Mouse (Mus musculus) kidney, adult 9 months (tissue): ENCODE data around the gene Ankrd33b.
A peak's percentile ranks its signal among the peaks of the same experiment; 100 is the strongest.

Source experiments
- DNase-seq: peaks from one replicate; pipeline ENCODE4 v3.0.0; 2022

Ankrd33b gene

DNA sequence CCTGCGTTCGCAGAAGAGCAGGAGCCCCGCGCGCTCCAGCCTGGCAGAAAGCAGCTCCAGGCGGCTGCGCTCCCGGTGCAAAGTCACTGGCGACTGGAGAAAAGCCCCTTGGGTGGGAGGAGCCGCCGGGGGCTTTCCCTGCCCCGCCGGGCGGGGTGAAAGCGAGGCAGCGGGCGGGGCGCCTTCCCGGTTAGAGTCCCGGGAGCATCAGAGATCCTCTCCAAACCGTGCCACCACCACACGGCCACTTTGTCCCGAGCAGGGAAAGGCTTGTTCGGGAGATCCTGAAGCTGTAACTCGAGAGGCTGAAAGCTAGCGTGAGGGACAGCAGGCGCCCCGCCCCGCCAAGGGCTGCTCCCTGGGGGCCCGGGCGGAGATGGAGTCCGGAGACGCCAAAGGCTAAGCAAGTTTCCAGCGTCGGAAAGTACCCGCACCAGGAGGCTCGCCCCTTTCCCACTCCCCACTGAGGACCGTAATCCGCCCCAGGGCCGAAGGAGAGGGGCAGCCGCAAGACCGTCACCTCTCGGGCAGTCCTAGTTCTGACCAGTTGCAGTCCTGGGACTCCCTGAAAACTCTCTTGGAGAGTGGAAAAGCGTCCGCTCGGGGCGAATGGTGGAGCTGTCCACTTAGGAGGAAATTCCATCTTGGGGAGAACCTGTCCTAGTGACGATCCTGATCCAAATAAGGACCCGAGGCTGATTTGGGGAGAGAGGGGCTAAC is at the start of gene Ankrd33b:
Ankrd33b (minus strand) TSS at position 246 of the 720 bp plus-strand sequence.
- peak; percentile 91 for DNase-seq

DNA sequence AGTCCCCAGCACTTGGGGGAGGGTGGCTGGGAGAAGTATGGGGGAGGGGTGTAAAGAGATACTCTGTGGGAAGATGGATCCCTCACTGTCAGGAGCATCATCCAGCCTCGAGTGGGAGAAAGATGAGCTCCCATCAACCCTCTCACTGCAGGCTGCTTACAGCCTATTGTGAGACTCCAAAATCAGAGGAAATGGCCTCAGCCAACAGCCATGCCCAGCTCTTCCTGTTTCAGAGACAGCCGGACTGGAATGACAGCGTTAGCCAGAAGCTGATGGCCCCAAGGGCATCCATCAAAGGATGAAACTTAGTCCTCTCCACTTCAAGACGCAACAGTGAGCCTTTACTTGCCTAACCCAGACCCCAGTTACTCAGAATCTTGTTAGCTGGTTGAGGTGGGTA is 47.7 kb upstream of the Ankrd33b start:
- peak; percentile 27 for DNase-seq

DNA sequence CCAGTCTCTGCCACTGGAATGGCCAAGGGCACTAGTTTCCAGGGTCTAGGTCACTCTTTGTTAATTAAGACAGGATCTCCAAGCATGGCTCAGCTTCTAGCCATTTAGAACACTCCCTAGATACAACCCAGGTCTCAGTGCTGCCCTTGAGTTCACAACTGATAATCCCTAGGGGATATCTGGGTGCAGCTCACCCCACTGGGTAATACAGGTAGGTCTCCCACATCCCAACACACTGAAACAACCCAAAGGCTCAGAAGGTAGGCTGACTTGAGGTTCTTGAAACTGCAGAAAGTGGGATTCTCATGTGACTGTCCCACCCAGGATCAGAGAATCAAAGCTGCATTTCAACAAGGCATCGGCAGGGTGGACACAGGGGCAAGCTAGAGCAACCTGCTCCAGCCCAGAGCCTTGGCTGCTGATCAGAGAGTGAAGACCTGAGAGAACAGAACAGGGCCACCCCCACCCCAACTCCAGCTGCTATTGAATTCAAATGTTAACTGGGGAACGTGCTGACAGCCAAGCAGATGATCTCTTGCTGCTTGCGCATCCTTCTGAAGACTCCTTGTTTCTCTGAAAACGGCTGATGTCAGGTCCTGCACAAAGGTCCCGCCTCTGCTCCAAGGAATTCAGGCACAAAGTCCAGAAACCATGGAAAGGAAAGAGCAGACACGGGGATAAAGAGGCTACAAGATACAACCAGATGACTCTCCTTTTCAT is 46.8 kb upstream of the Ankrd33b start:
- DNase-seq = peak; percentile 86

DNA sequence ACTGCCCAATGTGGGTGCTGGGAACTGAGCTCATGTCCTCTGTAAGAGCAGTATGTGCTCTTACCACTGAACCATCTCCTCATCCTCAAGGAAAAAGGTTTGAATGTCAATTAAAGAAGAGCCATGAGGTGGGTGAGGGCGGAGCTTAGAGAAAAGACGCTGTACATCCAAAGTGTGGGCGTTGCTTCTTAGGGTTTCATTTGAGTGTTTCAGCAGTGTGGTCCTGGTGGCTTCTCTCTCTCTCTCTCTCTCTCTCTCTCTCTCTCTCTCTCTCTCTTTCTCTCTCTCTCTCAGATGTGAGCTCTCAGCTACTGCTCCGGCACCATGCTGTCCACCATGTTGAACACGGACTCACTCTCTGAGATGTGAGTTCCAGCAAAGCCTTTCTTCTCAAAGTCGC is 46.1 kb upstream of the Ankrd33b start:
- DNase-seq = no peak

DNA sequence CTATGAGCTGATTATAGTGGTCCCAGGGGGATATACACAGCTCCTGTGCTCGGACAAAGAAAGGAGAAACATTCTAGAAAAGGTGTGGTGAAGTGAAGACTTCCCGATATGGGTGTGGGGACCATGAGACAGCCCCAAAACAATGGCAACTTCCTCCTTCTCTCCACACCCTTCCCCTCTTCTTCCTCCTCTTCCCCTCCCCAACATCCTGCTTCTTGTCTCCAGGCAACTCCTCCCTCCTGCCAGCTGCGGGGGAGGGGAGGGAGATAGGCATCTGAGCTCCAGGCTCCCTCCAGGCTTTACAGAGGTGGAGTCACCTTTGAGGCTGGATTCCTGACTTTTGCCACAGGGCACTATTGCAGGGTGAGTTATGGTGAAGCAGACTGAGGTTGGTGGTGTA is 45.4 kb upstream of the Ankrd33b start:
- DNase-seq = peak; percentile 26

DNA sequence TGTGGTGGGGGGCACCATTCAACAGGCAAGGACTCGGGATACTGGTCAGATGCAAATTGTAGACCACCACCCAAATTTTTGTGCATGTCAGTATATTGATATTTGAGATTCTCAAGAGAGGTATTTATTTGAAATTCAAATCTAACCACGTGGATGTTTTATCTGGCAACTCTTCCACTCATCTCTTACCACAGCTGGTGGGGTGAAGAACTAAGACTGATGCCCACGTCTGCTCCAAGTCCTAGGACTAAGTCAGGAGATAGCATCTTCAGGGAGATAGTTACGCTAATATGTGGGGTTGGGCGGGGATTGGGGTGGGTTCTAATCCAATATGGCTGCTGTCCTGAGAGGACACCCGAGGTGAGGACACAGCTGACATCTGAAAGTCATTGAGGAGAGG is 44.9 kb upstream of the Ankrd33b start:
- no peak for DNase-seq

DNA sequence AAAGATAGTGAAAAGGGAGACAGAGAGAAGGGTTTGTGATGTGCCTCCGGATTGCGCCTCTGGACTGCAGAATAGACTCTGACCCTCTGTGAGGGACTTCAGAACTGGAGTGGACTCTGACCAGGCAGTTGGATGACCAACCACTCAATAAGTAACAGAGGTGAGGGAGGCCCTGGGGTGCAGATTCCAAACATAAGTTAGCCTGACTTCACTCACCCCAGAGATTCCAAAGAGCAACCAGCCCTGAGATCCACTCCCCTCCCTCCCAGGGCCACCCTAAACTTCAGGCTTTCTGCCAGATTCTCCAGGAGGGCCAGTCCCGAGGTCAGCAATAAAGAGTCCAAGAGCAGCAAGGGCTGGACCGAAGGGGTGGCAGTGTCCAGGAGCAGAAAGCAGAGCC is 40.0 kb upstream of the Ankrd33b start:
- peak; percentile 96 for DNase-seq

DNA sequence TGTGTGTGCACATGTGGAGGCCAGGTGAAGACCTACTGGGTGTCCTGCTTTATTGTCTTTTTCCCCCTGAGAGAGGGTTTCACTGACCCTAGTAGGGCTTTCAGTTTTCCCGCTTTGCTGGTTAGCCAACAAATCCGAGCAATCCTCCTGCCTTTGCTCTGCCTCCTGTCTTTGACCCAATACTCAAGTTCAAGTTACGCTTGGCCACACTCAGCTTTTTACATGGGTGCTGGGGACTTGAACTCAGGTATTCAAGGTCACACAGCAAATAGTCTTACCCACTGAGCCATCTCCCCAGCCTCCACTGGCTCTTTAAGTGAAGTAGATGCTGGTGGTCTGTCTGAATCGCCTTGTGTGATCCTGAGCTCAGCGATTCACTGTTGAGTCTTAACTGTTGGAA is 39.4 kb upstream of the Ankrd33b start:
- DNase-seq = peak; percentile 84

DNA sequence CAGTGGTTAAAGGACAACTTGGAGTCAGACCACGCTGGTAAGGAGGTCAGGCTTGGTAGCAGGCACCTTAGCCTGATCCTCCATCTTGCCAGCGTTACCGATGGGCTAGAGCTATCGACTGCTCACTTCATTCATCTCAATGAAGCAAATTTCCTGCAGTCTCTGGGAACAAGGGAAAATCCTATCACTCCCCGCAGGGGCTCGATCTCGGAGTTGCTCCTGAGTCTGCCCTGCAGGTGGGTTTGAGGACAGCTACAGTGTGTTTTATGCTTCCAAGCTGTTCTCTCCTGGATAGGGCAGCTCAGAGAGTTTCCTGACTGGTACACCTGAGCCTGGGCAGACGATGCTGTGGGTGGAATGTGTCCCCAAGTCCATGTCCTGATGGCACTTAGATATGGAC is 36.8 kb upstream of the Ankrd33b start:
- no peak for DNase-seq

DNA sequence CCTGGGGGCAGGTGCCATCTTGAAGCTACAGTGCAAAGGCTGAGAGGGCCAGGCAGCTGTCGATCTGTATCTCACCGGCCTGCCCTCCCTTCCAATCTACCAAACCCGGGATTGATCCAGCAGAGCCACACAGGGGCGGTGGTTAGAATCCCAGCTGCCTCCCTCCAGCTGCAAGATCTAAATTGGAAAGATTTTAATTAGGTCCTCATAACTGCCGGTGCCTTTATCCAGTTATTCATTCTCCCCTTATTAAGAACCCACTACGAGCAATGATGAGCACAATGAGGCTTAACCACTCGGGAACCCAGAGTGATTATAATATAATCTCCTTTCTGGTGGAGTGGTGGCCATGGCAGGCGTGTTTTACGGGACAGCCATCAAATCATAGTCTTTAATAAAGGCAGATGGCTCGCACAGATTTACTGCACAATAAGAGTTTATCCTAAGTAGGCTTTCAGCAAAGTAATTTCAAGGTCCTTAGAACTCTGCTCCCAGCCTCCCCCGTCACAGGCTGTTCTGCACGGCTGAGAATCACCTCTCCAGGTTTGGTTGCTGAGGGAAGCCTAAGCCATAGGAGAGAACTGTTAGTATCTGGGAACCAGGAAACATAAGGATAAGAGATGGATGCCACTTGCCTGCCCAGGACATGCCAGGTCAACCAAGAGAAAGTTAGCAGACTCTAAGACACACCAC is 34.8 kb upstream of the Ankrd33b start:
- DNase-seq = no peak

DNA sequence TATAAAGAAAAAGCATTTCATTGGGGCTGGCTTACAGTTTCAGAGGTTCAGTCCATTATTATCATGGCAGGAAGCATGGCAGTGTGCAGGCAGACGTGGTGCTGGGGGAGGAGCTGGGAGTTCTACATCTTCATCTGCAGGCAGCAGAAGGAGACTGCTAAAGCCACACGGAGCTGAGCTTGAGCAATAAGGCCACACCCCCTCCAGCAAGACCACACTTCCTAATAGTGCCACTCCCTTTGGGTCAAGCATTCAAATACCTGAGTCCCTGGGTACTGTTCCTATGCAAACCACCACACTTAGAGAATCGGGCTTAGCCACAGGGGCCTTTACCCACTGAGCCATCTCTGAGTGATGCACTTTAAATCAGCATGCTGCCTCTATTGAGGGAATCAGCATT is 33.4 kb upstream of the Ankrd33b start:
- no peak for DNase-seq

DNA sequence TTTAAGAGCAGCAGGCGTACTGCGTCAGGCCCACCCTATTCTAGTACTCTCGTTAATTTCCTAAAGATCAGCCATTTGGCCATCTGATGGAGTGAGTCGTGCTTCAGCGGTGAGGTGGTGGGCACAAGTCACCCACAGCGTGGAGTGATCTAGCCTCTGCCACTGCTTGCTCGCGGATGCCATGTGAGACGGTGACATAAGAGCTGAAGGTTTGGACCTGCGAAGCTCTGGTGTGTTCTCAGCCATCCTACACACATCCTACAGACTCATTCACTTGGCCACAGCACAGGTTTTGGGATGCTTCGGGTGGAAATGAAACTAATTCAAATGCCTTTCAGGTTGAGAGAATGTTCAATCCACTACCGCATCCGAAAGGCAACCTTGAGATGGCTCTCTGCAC is 31.2 kb upstream of the Ankrd33b start:
- no peak for DNase-seq

DNA sequence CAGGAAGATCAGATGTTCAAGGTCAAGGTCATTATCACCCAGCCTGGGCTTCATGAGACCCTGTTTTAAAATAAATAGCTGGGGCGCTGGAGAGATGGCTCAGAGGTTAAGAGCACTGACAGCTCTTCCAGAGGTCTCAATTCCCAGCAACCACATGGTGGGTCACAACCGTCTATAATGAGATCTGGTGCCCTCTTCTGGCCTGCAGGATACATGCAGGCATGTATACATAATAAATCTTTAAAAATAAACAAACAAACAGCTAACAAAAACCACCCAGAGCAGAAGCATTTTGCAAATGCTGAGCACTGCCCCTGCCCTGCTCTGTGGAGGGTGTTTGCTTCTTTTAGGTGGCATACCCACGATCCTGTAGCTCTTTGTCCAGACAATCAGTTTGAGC is 29.9 kb upstream of the Ankrd33b start:
- no peak for DNase-seq

DNA sequence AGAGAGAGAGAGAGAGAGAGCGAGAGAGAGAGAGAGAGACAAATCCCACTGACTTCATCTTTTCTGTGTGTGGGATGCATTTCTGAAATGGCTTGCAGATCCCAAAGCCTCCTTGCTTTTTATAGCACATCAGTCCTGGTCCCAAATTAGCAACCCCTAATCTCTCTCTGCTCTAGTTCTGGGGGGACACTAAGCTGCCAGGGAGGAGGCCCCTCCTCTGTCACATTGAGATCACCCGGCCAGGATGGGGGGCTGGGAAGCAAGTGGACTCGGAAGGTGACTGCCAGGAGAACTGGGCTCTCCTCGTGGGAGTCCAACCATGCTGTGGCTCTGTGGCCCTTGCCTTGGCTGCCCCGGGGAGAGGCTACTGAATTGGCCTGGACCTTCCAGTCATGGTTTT is 29.2 kb upstream of the Ankrd33b start:
- no peak for DNase-seq

DNA sequence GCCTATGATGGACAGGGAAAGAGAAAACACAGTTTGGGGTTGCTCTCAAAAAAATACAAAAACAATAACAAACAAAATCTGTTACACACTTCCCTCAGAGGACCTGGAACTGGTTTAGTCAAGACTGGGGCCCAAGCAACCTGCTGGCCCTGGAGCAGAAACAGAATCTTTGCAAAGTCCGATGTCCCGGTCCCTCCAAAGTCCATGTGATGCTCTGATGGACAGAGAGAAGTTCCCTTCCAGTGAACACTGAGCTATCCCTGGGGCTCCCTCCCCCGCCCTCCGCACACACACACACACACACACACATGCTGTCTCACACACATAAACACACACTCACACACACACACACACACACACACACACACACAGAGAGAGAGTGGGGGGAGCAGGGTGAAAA is 28.5 kb upstream of the Ankrd33b start:
- peak; percentile 83 for DNase-seq

DNA sequence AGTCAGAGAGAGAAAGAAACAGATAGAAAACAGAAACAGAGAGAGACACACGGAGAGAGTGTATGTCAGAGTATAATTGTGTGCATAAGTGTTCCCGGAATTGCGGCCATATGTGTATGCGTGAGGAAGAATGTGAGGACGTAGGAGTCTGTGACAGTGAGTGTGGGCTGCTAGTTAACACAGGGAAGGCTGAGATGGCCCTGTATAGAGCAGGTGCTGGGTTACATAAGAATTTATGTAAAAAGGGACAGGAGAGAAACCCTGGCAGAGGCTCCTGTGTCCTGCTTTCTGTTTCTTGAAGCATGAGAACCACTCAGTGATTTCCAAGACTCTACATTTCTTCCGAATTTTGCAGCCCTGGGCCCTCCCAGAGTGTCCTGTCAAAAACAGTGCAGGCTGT is 25.9 kb upstream of the Ankrd33b start:
- no peak for DNase-seq

DNA sequence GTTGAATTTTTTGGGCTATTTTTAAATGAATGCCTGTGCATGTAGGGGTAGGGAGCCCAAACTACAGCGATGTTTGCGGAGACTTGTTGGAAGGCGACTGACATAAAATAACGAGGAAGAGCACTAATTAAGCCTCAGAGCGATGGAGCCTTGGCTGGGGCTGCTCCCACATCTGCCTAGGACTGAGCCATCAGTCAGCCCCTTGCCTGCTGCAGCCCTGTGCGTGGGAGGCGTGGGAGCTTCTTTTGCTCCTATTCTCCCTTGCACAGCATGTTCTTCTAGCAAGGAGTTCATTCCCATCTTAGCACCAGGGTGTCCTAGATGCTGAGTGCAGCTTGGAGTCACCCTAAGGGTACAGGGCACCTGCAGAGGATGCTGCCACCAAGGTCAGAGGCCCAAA is 25.2 kb upstream of the Ankrd33b start:
- DNase-seq = no peak

DNA sequence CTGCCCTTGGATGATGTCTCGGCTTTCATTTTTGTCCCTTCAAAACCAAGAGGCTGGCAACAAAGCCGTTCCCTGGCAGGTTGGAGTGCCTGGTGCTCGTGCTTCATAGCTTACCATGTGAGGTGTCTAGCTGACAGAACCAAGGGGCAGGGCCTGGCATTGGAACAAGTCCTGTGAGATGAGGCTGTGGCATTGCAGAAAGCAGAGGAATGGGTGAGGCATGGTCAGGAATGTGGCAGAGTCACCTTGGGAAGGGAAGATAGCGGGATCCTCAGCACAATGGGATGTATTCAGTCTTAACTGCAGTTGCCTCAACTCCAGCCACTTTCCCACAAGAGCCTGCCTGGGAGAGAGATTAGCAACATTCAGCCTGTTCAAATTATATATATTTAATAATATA is 24.6 kb upstream of the Ankrd33b start:
- no peak for DNase-seq

DNA sequence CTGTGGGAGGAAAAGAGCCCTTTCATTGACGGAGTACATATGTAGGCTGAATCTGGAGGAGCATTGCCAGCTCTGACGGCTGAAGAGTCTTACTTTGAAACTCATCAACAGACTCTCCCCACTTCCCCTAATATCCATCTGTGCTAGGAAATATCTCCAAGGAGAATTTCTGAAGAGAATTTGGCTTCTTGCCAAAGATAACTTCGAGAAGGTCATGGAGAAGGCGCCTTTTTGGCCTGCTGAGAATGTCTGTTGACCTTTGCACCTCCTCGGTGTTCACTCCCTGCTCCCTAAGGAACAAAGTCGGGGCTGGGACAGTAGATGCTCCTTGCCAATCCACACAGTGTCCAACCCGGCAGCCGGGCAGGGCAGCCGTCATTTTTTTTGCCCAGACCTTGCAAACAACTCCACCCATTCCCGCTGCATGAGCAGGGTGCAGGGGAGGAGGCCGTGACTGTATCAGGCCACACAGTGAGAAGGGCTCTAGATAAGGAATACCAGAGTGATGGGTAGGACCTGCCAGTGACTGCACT is 14.5 kb upstream of the Ankrd33b start:
- DNase-seq = peak; percentile 90

DNA sequence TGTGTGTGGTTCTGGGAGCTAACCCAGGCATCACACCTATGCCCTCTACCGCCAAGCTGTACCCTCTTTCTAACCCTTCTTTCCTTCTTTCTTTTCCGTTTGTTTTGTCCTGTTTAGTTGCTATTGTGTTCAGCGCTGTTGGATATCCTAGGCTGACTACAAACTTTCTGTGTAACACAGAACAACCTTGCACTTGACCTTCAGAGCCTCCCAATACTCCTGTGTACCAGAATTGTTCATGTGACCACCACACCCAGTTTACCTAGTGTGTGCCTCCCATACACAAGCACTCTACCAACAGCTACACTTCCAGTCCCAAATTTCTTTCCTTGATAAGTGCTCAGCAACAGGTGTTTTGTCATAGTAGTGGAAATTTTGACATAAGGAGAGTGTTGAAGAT is 11.9 kb upstream of the Ankrd33b start:
- DNase-seq = no peak

DNA sequence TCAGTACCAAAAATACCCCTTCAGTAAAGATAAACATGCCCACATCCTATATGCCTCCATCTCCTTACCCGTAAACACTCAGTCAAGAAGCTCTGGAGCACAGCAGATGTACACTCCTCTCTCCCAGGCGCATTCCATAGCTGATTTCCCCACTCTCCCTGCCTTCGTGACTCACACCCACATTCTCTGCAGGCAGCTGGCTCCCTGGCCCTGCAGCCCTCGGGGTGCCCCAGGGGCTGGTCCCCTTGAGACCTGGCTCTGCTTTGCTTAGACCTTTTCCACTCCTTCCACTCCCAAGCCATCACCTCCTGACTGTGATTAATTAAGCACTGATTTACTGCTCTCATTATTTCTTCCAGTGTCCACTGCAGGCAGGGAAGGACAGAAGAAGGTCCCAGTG is 7.7 kb upstream of the Ankrd33b start:
- no peak for DNase-seq

DNA sequence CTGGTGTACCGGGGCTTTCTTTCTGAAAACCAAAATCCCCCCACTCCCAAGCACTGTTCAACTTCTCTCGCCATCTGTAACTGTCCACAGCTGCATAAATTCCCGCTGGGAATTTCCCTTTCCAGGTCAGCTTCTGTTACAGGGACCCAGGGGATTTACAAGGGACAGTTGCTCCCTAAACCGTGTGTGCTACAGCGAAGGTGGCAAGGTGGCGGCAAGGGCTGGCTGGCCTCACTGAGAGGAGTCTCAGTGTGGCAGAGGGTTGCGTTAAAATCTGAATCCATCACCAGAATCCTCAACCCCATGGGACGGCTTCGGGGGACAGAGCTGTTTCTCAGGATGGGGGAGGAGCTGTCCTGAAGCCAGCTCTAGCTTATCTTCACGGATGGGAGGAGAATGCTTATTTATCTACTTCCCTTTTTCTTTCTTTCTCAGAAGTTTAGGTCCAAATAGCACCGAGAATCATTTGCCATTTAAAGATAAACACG is 1.6 kb upstream of the Ankrd33b start:
- DNase-seq = no peak

DNA sequence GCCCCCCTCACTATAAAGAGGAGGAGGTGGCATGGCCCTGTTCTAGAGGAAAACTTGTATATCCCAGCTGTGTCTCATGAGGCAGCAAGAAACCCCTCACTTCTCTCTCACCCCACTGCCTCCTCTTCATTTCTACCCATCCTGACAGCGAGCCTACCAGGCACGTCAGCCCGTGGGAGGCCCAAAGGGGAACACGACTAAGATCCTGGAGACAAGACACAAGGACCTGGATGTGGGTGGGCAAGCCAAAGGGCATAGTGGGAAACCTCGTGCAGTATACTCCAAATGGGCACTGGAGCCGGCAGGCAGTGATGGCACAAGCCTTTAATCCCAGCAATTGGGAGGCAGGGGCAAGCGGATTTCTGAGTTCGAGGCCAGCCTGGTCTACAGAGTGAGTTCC is 1.0 kb upstream of the Ankrd33b start:
- DNase-seq = no peak
